Mouse (Mus musculus) kidney, adult 9 months (tissue): ENCODE measurements around the gene Trim67.

Experiments
- DNase-seq: peaks from one replicate; pipeline ENCODE4 v3.0.0; 2022

Trim67 gene

DNA sequence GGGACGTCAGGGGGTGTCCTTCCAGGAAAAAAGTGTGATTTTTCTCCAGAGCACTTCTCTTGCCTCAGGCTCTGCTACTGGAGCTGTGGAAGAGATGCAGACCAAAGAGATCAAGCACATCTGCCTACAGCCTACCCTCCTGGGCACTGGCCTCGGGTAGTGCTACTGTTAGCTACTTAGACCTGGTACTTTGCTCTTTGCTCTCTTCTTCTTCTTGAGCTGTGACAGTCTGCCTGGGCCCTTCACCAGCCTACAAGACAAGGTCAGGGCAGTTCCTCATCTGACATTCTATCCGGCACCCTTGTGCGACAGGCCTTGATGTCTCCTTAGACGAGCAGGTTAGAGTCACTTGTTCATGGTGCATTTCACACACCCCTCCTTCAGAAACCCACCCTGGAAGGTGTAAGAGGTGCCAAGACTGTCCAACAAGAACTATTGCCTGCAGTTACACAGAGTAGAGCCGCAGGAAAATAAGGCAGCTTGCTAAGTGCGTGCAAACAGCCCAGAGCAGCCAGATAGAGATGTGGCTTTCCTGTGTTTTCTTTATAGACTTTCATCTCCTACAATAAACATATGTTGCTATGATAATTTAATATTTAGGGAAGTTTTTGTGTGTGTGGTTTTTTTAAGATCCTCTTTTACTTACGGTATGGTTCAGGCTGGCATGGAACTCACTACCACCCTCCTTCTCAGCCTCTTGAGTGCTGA lies 3.0 kb downstream of the Trim67 start:
- peak; percentile 70 for DNase-seq

DNA sequence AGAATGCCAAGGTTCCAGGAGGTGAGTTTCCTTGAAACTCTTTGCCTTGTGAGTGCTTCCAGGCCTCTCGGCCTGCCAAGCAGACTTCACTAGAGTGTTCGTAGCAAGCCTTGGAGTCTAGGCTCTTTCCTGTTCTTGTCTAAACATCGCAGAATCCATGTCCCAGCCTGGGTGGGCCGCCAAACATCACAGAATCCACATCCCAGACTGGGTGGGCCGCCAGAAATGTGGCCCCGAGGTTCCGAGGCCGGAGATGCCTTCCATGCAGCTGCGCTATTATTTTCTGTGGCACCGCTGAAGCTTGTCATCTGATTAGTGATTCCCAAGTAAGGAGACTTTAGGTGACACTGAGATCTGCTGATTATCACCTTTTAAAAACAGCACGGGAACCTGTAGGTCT lies 7.7 kb downstream of the Trim67 start:
- DNase-seq: no peak

DNA sequence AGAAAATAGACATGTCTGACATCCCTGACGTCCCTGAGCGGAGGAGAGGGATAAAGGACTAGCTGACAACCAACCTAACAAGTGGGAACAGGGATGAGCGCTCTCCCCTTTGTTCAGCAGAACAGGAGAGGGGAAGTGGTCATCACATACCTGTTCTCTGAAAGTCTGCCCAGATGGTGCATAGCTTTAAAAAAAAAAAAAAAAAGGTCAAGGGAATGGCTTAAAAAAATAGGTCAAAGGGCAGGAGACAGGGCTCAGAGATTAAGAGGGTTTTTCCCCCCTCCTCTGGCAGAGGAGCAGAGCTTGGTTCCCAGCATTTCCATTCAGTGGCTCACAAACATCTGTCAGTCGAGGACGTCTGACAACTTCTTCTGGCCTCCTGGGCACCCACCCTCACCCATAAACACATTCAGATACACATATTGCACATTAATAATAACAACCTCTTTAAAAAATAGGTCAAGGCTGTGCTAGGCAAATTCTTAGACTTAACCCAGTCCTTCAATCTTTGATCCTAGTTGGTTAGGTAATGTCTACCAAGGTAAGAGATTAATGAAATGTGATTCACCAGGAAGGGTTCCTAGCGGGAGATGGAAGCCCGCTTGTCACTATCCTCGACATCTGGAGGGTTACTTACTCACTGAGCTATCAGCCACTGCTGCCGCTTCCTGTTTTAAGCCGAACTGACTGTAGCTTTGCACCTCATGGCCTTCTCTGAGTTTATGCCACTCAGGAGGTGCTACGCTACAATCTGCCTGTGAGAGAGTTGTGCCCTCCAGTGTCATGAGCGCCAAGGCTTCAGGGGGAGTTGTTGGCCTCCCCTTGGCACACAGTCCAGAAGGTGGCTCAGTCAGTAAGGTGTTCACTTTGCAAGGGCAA lies 11.2 kb downstream of the Trim67 start:
- DNase-seq: peak; percentile 61

DNA sequence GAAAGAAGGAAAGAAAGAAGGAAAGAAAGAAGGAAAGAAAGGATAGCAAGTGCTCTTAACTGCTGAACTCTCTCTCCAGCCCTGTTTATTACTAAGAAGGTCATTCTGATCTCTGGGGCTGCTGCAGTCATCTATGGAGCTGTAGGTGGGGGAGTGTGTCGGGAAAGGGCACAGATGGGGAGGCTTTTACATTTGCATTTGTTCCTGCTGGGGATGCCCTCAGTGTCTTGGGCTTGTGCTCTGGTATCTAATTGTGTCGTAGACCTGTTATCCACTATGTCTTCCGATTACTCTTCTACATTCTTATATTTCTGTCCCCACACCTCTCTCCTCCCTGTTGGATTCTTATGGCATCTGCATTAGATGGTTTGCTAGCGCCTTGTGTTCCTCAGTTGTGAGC lies 13.1 kb downstream of the Trim67 start:
- no peak for DNase-seq

DNA sequence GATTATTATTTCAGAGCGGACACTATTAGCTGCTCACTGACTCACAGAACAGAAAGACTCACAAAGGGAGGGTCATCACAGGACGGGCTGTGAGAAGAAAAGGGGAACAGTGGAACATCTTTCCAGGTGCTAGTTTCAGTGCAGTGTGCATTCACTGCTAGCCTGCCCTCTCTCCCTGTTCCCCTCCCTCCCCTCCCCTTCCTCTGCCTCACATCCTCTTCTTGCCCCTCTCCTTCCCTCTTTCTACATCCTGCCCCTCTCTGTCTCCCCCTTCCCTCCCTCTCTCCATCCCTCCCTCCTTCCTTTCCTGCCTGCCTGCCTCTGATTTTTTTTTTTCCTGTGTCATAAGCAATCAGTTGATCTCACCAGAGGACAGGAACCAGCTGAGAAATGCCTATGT lies 16.5 kb downstream of the Trim67 start:
- DNase-seq: no peak

DNA sequence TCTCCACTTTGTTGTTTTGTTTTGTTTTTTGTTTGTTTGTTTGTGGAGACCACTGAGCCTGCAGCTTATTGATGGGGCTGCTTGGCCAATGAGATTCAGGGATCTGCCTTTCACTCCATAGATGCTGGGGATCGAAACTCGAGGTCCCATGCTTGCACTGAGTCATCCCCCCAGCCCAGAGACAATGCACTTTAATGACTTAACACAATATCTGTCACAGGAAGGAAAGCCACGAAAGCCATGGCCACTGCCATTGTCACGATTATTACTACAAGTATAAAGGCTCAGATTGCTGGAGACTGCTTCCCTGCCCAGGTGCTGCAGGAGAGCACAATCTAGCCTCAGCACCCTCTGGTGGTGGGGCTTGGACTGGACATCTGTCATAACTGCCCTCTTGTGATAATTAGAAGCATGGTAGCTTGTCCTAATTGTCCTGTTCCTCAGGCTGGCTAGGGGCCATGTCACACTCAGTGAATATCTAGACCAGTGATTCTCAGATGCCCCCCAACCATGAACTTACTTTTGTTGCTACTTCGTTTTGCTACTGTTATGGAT lies 17.2 kb downstream of the Trim67 start:
- peak; percentile 65 for DNase-seq

DNA sequence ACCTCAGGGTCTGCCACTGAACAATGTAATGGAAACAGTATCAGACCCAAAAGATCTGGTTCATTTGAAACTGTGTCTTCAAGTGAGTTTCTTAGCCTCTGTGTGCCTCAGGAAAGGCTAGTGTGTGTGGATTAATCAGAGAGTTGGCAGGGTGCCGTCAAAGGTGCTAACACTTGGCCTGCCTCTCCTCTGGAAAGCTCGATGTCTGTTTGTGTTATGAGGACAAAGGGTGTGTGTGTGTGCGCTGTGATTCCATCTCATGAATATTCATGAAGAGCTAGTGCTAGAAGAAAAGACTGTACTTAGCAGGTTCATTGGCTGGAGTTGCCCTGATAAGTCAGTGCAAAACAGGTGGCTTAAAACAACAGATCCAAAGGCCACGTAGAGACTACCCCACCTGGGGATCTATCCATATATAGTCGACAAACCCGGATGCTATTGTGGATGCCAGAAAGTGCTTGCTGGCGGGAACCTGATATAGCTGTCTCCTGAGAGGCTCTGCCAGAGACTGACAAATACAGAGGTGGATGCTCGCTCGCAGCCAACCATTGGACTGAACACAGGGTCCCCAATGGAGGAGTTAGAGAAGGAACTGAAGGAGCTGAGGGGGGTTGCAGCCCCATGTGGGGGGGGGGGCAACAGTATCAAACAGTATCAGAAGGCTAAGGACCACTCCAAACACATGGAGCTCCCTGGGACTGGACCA lies 17.9 kb downstream of the Trim67 start:
- peak; percentile 77 for DNase-seq

DNA sequence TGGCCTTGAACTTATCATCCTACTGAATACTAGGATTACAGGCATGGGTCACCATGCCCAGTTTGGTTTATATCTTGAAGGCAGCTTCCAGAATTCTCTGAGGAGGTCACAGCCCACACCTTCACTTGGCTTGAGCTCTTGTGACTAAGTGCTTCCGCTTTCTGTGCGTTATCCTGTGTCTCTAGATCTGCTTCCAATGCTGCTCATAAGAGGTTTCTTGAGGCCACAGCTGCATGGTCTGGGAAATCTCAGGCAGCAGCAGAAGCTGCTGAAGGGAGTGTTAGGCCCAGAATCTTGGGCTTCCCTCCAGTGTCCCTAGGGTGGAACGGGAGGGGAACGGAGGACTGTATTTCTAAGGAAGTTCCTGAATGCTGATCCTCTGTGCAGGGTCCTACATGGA lies 20.4 kb downstream of the Trim67 start:
- DNase-seq: no peak

DNA sequence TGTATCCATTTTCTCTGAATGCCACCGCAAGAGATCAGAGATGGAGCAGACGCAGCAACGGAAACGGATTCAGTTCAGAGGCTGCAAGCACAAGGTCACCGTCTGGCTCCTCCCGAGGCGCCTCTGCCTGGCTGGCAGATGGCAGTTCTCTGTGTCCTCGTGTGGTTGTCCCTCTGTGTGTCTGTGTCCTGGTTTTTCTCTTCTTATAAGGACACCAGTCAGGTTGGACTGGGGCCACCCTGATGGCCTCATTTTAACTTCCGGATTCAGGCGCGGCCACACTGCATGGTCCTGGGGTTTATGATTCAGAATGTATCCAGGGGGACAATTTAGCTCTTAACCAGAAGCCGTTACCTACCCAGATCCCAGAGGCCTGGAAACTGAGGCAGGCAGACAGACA lies 23.0 kb downstream of the Trim67 start:
- DNase-seq: no peak

DNA sequence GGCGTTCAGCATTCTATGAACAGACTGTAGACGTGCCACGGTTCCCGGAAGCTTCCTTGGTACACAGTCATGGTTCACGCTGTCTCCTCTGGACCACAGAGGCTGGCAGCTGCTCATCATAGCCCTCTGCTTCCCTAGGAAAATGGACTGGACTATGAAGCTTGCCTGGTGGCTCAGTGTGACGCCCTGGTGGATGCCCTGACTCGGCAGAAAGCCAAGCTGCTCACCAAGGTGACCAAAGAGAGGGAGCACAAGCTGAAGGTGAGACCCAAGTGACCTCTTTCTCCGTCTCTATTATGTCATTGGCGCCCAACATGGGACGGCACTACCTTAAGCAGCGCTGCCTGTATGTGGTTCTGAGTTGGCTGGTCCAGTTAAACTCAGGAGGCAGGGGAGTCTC lies 24.0 kb downstream of the Trim67 start:
- peak; percentile 59 for DNase-seq

DNA sequence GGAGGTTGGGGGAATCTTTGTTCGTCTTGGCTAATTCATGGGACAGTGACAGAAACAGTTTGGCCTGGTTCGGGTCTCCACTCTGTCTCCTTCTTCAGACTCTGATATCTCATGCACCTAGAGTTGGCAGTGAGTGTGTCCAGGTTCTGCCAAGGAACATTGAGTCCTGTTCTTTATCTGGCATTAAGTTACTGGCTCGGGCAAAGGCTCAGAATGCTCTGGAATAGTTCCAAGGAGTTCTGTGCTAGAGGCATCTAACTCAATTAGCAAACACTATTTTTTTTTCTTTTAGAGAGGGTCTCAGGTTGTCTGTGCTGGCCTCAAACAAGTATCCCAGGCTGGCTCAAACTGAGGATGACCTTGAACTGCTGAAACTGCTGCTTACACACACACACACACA lies 24.5 kb downstream of the Trim67 start:
- DNase-seq: peak; percentile 89

DNA sequence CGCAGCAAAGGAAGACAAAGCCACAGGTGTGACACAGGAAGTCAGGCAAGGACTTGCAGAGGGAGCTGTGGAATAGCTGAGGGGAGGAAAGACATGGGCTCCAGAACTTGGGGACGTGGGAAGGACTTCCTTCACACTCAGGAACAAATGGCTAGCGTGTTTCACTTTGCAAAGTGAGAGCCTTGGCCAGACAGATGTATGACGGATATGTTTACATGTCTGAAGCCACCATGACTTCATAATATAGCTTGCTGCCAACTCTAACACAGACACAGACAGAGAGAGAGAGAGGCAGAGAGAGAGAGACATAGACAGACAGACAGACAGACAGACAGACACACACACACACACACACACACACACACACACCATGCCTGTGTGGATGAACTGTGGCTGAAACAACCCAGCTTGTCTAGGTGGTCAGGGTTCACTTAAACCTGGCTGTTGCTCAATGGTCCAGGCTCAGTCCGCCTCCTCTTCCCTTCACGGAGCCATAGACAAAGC lies 26.8 kb downstream of the Trim67 start:
- DNase-seq: no peak

DNA sequence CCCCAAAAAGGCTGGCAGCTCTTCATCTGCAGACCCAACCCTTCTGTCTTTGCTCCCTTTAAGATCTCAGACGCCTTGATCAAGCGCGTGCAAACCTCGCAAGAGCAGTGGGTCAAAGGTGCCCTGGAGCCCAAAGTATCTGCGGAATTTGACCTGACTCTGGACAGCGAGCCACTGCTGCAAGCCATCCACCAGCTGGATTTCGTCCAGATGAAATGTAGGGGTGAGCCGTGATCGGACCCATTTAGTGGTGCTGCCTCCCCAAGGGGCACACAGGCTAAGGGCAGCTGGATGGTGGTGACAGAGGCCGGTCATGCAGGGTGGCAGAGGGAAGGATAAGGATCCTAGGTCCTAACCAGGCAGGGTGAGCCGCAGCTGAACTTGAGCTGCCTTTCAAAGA lies 27.2 kb downstream of the Trim67 start:
- DNase-seq: peak; percentile 85

DNA sequence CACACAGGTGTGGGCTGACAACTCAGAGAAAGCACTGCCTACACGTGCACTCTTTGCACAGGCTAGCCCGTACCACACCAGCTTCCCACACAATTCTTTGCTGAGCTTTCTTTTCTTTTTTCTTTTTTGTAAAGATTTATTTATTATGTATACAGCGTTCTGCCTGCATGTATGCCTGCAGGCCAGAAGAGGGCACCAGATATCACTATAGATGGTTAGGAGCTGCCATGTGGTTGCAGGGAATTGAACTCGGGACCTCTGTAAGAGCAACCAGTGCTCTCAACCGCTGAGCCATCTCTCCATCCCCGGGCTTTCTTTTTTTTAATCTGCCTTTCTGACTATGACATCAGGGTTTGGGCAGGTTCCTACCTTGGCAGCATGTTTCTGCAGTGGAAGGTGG lies 30.6 kb downstream of the Trim67 start:
- no peak for DNase-seq

DNA sequence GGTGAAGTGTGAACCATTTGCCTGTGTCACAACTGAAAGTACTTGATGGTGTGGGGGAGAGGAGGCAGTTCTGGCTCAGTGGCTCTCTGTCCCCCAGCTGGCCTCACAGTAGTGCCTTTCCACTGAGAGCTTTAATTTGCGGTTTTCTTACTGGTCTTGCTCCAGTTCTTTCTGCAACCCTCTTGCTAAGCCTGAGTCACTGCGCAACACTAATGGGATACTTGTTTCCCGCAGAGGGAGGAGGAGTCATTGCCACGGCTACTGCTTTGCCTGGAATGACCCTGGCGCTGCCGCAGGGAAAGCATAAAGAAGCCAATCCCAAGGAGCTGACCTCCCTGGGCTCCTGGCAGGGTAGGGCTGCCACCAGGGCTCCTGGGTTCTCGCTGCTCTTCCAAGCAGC lies 33.8 kb downstream of the Trim67 start:
- DNase-seq: peak; percentile 62

DNA sequence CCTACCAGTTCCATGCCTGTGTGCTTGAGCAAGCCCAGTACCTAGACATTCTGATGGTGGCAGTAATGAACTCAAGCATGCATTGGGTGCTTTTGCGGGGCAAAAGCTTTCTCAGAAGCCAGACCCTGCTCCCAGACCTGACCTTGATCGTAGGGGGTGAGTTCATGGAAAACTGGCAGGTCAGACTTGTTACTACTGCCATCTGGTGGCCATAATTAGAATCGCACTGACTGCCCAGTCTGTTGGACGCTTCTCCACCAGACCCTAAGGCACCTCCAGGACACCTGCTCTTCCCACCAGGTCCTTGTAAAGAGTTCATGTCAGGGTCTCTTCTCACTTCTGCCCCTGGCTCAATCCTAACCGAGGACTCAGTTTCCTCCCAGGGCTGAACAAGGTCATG lies 34.5 kb downstream of the Trim67 start:
- peak; percentile 80 for DNase-seq

DNA sequence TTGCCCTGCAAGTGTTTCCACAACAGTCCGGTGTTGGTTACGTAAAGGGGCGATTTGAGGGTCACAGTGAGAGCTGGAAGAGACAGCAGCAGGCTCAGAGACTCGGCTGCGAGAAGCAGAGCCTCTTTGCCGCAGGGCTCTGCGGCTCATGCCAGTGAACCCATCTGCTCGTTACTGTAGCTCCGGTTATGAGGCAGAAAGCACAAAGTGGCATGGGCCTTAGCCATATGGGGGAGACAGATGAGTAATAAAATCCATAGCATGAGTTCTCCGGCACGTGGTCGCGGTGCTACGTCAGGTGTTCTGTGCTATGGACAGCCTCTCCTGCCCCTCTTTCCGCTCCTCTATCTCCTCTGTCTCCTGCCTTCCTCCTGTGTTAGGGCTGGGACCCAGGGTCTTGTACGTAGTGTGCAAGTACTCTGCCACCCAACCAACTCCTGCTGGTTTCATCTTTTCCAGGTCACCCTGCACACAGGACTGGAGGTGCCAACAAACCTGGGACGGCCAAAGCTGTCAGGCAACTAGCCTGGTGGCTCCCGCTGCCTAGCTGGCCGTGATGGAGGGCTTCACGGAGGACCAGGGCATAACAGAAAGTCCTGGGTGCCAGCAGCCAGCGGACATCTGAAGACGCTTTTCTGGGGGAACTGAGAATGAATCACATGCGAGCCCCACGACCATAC lies 35.8 kb downstream of the Trim67 start:
- no peak for DNase-seq

DNA sequence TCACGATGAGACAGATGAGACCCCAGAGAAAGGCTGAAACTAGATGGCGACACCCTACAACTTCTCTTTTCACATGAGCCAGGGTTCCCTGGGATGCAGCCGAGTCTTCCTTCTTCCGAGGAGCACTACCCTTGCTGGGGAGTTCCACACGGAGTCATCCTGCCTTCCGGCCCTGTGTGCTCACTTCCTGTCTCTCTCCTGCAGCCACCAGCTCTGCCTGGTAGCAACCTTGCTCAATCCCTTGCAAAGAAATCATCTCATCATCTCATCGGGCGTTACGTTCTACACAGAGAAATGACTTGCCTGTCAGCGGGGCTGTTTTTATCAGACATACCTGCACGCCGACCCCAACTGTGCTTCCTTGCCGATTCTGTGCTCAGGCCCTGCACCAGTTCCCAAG lies 37.2 kb downstream of the Trim67 start:
- DNase-seq: no peak

DNA sequence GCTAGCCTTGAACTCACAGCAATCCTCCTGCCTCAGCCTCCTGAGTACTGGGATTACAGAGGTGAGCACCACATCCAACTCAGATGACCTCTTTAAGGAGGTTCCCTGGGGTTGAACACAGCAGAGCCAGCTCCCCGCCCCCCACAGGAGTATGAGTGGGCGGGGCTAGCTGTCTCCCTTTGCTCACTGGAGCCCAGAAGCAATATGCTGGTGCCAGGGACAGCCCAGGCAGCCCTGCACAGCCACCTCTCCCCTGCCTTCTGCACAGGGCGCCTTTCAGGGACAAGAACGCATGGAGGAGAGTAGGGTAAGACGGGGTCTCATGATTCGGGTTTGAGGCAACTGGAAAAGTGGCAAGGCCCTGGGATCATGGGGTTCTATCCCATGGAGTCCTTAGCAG lies 38.6 kb downstream of the Trim67 start:
- DNase-seq: no peak

DNA sequence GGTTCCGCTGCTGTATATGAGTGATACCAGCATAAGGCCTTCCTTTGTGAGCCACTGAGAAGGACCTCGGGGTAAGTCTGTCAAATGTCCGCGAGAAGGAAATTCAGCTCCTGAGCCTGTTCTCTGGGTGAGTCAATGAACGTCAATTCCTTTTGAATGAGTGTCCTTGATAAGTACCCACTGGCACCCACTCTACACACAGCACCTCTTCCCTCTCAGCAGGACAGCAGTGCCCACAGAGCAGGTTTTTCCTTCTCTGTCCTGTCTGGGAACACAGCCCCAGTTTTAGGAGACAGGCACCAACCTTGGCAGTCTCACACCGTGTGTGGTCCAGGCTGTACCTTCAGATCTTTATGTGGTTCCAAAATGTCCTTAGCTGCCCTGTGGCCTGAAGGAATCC lies 39.0 kb downstream of the Trim67 start:
- DNase-seq: no peak

DNA sequence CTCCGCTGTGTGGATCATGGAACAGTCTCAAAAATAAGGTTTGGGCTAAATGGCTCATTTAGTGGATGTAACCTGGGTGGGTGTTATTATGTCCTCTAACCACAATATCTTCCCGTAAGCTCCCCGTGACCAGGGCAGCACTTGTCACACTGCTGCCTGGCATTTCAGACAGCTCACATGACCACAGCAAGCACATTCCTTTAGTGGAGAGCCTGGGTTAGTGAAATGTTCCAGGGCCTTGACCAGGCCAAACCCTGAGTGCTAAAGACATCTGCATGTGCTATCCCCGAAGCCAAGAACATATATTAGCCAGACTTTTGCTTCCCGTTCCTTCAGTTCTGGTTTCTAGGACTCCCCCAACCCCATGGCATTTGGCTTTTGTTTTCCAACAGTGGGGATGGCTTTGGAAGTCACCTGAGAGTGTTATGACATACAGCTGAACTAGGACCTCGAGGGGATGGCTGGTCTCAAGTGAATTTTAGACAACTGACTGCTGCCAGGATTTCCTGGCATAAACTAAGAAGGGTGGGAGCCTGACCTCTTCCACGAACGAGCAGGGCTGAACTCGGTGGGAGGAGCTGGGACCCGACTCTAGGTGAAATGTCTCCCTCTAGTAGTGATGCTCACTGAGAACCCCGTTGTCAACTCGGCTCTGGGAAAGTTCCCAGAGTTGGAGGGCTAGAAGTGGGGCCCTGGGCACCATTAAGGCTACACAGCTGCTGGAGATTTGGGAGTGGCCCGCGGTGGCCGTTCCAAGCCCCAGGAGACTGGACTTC lies 40.7 kb downstream of the Trim67 start:
- DNase-seq: no peak

DNA sequence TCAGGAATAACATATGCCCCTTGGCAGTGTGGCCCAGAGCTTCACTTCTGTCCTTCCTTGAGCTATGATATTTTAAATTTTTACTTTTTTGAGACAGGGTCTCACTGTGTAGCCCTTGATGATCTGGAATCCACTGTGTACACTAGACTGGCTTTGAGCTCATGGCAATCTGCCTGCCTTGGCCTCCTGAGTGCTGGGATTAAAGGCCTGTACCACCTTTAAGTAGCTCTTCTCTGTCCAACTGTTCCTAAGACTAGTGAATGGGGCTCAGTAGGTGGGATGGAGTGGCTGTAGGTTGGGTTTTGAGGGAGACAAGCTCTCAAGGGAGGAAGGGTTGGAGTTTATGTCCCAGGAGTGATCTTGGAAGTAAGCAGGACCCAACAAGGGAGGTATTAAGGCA lies 43.0 kb downstream of the Trim67 start:
- DNase-seq: no peak
